Mouse (Mus musculus): ENCODE data around the gene Cabp2. TPM values are rescaled to one million over a fixed set of nuclear protein-coding genes. Genes with fewer than 3 reads are reported as not detected.

Cabp2 gene
- polyA plus RNA-seq (2015; fragmentation: Nextera tagmentation; extraction: Ambion mirVana), result not detected in 2 replicates

DNA sequence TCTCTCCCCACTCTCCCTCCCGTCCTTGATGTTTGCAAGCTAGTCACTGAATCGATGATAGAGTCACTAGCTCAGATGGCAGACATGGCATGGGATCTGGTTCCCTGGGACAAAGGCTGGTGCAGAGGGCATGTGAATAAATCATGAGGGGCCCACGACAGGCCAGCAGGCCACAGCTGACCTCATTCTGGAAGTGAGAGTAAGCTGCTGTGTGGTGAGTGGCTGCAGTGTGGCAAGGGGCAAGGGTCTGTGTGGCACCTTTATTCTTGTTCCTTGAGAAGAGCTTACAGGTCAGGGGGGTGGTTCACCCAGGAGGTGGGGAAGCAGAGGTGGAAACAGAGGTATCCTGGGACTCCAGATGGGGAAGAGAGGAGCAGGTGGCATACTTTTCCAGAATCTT lies at the start of gene Cabp2:
TSS of gene Cabp2 (plus strand) at position 185 of the 400 bp plus-strand sequence.

GRCm38 (mm10) chr19:4037788-4038232 lies 43.6 kb upstream of the Cabp2 start, which contains the start of gene Gstp1:
Gstp1 (minus strand) TSS chr19:4037985.

DNA sequence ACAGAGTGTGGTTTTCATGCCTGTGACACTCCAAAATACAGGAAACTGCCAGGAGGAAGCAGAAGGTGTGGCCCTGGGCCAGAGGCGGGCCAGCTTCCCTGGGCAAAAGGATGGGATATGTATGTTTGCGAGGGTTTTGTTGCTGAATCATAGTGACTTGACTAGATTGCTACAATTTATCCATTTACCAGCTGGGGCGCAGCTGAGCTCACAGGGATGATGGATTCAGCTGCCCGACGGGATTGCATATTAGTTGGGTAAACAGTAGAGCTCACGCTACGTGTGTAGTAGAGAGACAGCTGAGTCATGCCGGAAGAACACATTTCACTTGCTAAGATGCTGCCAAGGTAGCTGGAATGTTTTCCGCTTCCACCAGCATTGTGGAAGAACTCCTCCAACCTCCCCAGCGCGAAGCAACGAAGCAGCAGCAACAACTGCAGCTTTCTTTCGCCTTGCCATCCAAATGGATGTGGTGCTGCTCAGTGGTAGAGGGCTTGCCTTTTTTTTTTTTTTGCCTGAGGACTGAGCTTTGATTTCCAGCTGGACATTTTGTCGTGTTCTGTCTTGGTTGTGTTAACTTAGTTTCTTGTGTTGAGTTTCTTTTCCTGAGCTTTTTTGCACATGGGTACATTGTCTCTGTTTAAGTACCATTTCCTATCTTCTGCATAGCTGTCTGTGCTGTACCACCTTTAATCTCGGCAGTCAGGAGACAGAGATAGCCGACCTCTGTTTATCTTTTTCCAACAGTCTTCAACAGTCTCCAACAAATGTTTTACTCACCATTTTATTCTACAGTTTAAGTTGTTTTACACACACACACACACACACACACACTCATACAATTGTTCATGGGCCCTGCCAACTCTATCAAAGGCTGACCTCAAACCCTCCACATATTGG lies 35.2 kb upstream of the Cabp2 start, which contains the start of gene Gstp2:
TSS of gene Gstp2 (minus strand) at position 58 of the 900 bp plus-strand sequence.

GRCm38 (mm10) chr19:4059069-4059740 lies 22.2 kb upstream of the Cabp2 start, which contains the start of gene Gstp3:
Gstp3 (minus strand) TSS chr19:4059569.

GRCm38 (mm10) chr19:4096642-4097440 lies 15.5 kb downstream of the Cabp2 start, which contains the start of gene Cdk2ap2:
Cdk2ap2 (plus strand) TSS chr19:4097182.

GRCm38 (mm10) chr19:4099837-4100717 lies 18.7 kb downstream of the Cabp2 start, which contains the start of gene Pitpnm1:
Pitpnm1 (plus strand) TSS chr19:4099998.

GRCm38 (mm10) chr19:4125741-4126696 lies 44.6 kb downstream of the Cabp2 start, which contains the start of gene Aip:
Aip (minus strand) TSS chr19:4125858.

Other genes with a start within 250 kb of the Cabp2 start
- 21.8 and 25.8 TPM in 2 replicates for gene Chka, start 229.8 kb upstream of the Cabp2 start, polyA plus RNA-seq (2015; fragmentation: Nextera tagmentation; extraction: Ambion mirVana)
- 18.2 and 23.2 TPM in 2 replicates for gene Tcirg1, start 174.4 kb upstream of the Cabp2 start, polyA plus RNA-seq (2015; fragmentation: Nextera tagmentation; extraction: Ambion mirVana)
- 279 and 309 TPM in 2 replicates for gene Ndufs8, start 168.8 kb upstream of the Cabp2 start, polyA plus RNA-seq (2015; fragmentation: Nextera tagmentation; extraction: Ambion mirVana)
- 3.3 and 8.6 TPM in 2 replicates for gene Aldh3b1, start 151.8 kb upstream of the Cabp2 start, polyA plus RNA-seq (2015; fragmentation: Nextera tagmentation; extraction: Ambion mirVana)
- 21.7 and 32.0 TPM in 2 replicates for gene Unc93b1, start 146.4 kb upstream of the Cabp2 start, polyA plus RNA-seq (2015; fragmentation: Nextera tagmentation; extraction: Ambion mirVana)
- 0.29 and 0.30 TPM in 2 replicates for gene Aldh3b3, start 122.9 kb upstream of the Cabp2 start, polyA plus RNA-seq (2015; fragmentation: Nextera tagmentation; extraction: Ambion mirVana)
- gene Aldh3b2, start 109.2 kb upstream of the Cabp2 start, polyA plus RNA-seq (2015; fragmentation: Nextera tagmentation; extraction: Ambion mirVana), result 122 and 144 TPM in 2 replicates
- gene Acy3, start 95.0 kb upstream of the Cabp2 start, polyA plus RNA-seq (2015; fragmentation: Nextera tagmentation; extraction: Ambion mirVana), result 6.1 and 7.0 TPM in 2 replicates
- gene Tbx10, start 88.8 kb upstream of the Cabp2 start, polyA plus RNA-seq (2015; fragmentation: Nextera tagmentation; extraction: Ambion mirVana), result 0.11 TPM in 1 of 2 replicates, not detected in the other
- 29.1 and 36.0 TPM in 2 replicates for gene Nudt8, start 81.0 kb upstream of the Cabp2 start, polyA plus RNA-seq (2015; fragmentation: Nextera tagmentation; extraction: Ambion mirVana)
- gene Gm49405, start 81.0 kb upstream of the Cabp2 start, polyA plus RNA-seq (2015; fragmentation: Nextera tagmentation; extraction: Ambion mirVana), result 0.82 and 1.3 TPM in 2 replicates
- gene Doc2g, start 78.3 kb upstream of the Cabp2 start, polyA plus RNA-seq (2015; fragmentation: Nextera tagmentation; extraction: Ambion mirVana), result 1.5 and 2.1 TPM in 2 replicates
- gene Ndufv1, start 68.8 kb upstream of the Cabp2 start, polyA plus RNA-seq (2015; fragmentation: Nextera tagmentation; extraction: Ambion mirVana), result 170 and 175 TPM in 2 replicates
- gene Gstp1, start 43.6 kb upstream of the Cabp2 start, polyA plus RNA-seq (2015; fragmentation: Nextera tagmentation; extraction: Ambion mirVana), result 432 and 441 TPM in 2 replicates
- 21.6 and 25.1 TPM in 2 replicates for gene Gstp2, start 35.6 kb upstream of the Cabp2 start, polyA plus RNA-seq (2015; fragmentation: Nextera tagmentation; extraction: Ambion mirVana)
- gene Gstp3, start 22.0 kb upstream of the Cabp2 start, polyA plus RNA-seq (2015; fragmentation: Nextera tagmentation; extraction: Ambion mirVana), result 0.33 and 0.52 TPM in 2 replicates
- gene Cdk2ap2, start 15.6 kb downstream of the Cabp2 start, polyA plus RNA-seq (2015; fragmentation: Nextera tagmentation; extraction: Ambion mirVana), result 75.9 and 93.8 TPM in 2 replicates
- 10.2 and 13.2 TPM in 2 replicates for gene Pitpnm1, start 18.4 kb downstream of the Cabp2 start, polyA plus RNA-seq (2015; fragmentation: Nextera tagmentation; extraction: Ambion mirVana)
- gene Aip, start 44.3 kb downstream of the Cabp2 start, polyA plus RNA-seq (2015; fragmentation: Nextera tagmentation; extraction: Ambion mirVana), result 76.9 and 77.9 TPM in 2 replicates
- not detected in 2 replicates for gene Gpr152, start 58.2 kb downstream of the Cabp2 start, polyA plus RNA-seq (2015; fragmentation: Nextera tagmentation; extraction: Ambion mirVana)
- gene Cabp4, start 62.5 kb downstream of the Cabp2 start, polyA plus RNA-seq (2015; fragmentation: Nextera tagmentation; extraction: Ambion mirVana), result 0.28 and 0.41 TPM in 2 replicates
- 130 and 133 TPM in 2 replicates for gene Coro1b, start 67.0 kb downstream of the Cabp2 start, polyA plus RNA-seq (2015; fragmentation: Nextera tagmentation; extraction: Ambion mirVana)
- 0.54 and 0.65 TPM in 2 replicates for gene Ptprcap, start 72.0 kb downstream of the Cabp2 start, polyA plus RNA-seq (2015; fragmentation: Nextera tagmentation; extraction: Ambion mirVana)
- 28.6 and 31.4 TPM in 2 replicates for gene Rps6kb2, start 81.8 kb downstream of the Cabp2 start, polyA plus RNA-seq (2015; fragmentation: Nextera tagmentation; extraction: Ambion mirVana)
- gene Carns1, start 93.9 kb downstream of the Cabp2 start, polyA plus RNA-seq (2015; fragmentation: Nextera tagmentation; extraction: Ambion mirVana), result 5.8 and 7.8 TPM in 2 replicates
- 1.3 and 1.5 TPM in 2 replicates for gene Tbc1d10c, start 109.7 kb downstream of the Cabp2 start, polyA plus RNA-seq (2015; fragmentation: Nextera tagmentation; extraction: Ambion mirVana)
- 476 and 486 TPM in 2 replicates for gene Ppp1ca, start 110.5 kb downstream of the Cabp2 start, polyA plus RNA-seq (2015; fragmentation: Nextera tagmentation; extraction: Ambion mirVana)
- 12.6 and 15.8 TPM in 2 replicates for gene Rad9a, start 120.1 kb downstream of the Cabp2 start, polyA plus RNA-seq (2015; fragmentation: Nextera tagmentation; extraction: Ambion mirVana)
- gene Clcf1, start 132.7 kb downstream of the Cabp2 start, polyA plus RNA-seq (2015; fragmentation: Nextera tagmentation; extraction: Ambion mirVana), result 1.8 TPM in 2 replicates
- gene AC109138.7, start 132.8 kb downstream of the Cabp2 start, polyA plus RNA-seq (2015; fragmentation: Nextera tagmentation; extraction: Ambion mirVana), result not detected in 2 replicates
- 44.5 and 63.8 TPM in 2 replicates for gene Pold4, start 150.3 kb downstream of the Cabp2 start, polyA plus RNA-seq (2015; fragmentation: Nextera tagmentation; extraction: Ambion mirVana)
- 19.2 and 19.3 TPM in 2 replicates for gene Ssh3, start 187.6 kb downstream of the Cabp2 start, polyA plus RNA-seq (2015; fragmentation: Nextera tagmentation; extraction: Ambion mirVana)
- gene Ankrd13d, start 201.6 kb downstream of the Cabp2 start, polyA plus RNA-seq (2015; fragmentation: Nextera tagmentation; extraction: Ambion mirVana), result 7.9 and 8.3 TPM in 2 replicates
- gene Grk2, start 224.6 kb downstream of the Cabp2 start, polyA plus RNA-seq (2015; fragmentation: Nextera tagmentation; extraction: Ambion mirVana), result 12.7 and 15.0 TPM in 2 replicates